Mouse (Mus musculus): Measurements from ENCODE around the gene Adcy6. TPM values are rescaled to one million over a fixed set of nuclear protein-coding genes. Genes with fewer than 3 reads are reported as not detected.

Adcy6 gene
- 5.2 TPM for polyA plus RNA-seq (2017; shearing (Covaris generic))

GRCm38 (mm10) chr15:98609331-98610130, at the start of gene Adcy6:
Gene Adcy6 (minus strand): TSS chr15:98610076.

GRCm38 (mm10) chr15:98630540-98630939, 20.7 kb upstream of the Adcy6 start, which contains the start of gene Cacnb3:
Gene Cacnb3 (plus strand): TSS chr15:98630840.

GRCm38 (mm10) chr15:98570873-98571538, 38.9 kb downstream of the Adcy6 start, which contains the start of the genes Ccnt1 and 4930415O20Rik:
Gene Ccnt1 (minus strand): TSS chr15:98570923.
Gene 4930415O20Rik (plus strand): TSS chr15:98571004.

Other genes with a start within 250 kb of the Adcy6 start
- gene Olfr283, start 229.1 kb downstream of the Adcy6 start, polyA plus RNA-seq (2017; shearing (Covaris generic)), result not detected
- gene Olfr282, start 178.9 kb downstream of the Adcy6 start, polyA plus RNA-seq (2017; shearing (Covaris generic)), result not detected
- gene Olfr281, start 157.5 kb downstream of the Adcy6 start, polyA plus RNA-seq (2017; shearing (Covaris generic)), result 0.05 TPM
- gene OR5BS1P, start 140.2 kb downstream of the Adcy6 start, polyA plus RNA-seq (2017; shearing (Covaris generic)), result not detected
- gene Lalba, start 127.4 kb downstream of the Adcy6 start, polyA plus RNA-seq (2017; shearing (Covaris generic)), result 0.24 TPM
- 0.11 TPM for gene Olfr279, start 117.7 kb downstream of the Adcy6 start, polyA plus RNA-seq (2017; shearing (Covaris generic))
- gene Kansl2, start 75.8 kb downstream of the Adcy6 start, polyA plus RNA-seq (2017; shearing (Covaris generic)), result 113 TPM
- gene Ccnt1, start 39.2 kb downstream of the Adcy6 start, polyA plus RNA-seq (2017; shearing (Covaris generic)), result 64.4 TPM
- gene 4930415O20Rik, start 39.1 kb downstream of the Adcy6 start, polyA plus RNA-seq (2017; shearing (Covaris generic)), result not detected
- gene Cacnb3, start 20.8 kb upstream of the Adcy6 start, polyA plus RNA-seq (2017; shearing (Covaris generic)), result 0.71 TPM
- 21.9 TPM for gene Ddx23, start 52.8 kb upstream of the Adcy6 start, polyA plus RNA-seq (2017; shearing (Covaris generic))
- gene Rnd1, start 67.4 kb upstream of the Adcy6 start, polyA plus RNA-seq (2017; shearing (Covaris generic)), result 0.87 TPM
- gene Ccdc65, start 98.1 kb upstream of the Adcy6 start, polyA plus RNA-seq (2017; shearing (Covaris generic)), result not detected
- gene Fkbp11, start 118.1 kb upstream of the Adcy6 start, polyA plus RNA-seq (2017; shearing (Covaris generic)), result 0.74 TPM
- gene Arf3, start 153.1 kb upstream of the Adcy6 start, polyA plus RNA-seq (2017; shearing (Covaris generic)), result 148 TPM
- 0.20 TPM for gene Wnt10b, start 168.1 kb upstream of the Adcy6 start, polyA plus RNA-seq (2017; shearing (Covaris generic))
- not detected for gene Wnt1, start 179.8 kb upstream of the Adcy6 start, polyA plus RNA-seq (2017; shearing (Covaris generic))
- gene Ddn, start 199.4 kb upstream of the Adcy6 start, polyA plus RNA-seq (2017; shearing (Covaris generic)), result not detected
- 129 TPM for gene Prkag1, start 221.4 kb upstream of the Adcy6 start, polyA plus RNA-seq (2017; shearing (Covaris generic))